Mouse (Mus musculus) layer of hippocampus, adult 9-10 months (tissue): ENCODE data around the gene Prtg.

ENCODE experiments used
- DNase-seq: peaks from one replicate; pipeline ENCODE4 v3.0.0; 2022; ENCODE audit warnings: low spot score

Gene Prtg

DNA sequence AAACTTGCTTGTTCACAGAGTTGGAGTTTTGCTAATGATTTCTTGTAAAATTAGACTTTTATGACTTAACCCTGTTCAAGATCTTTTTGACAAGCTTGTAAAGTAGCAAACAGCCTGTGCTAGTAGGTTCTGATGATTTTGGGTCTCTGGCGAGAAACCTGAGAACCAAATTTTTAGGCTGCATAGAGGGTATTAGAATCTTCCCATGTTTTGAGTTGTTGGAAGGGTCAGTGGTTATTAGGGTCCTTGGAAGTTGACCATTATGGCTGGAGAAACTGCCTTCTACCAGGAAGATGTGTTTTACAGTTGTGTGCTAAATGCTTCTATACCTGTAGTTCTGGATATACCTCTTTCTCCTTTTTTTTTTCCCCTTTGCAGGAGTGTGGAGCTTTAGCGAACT lies 2.4 kb downstream of the Prtg start:
- DNase-seq = no peak

DNA sequence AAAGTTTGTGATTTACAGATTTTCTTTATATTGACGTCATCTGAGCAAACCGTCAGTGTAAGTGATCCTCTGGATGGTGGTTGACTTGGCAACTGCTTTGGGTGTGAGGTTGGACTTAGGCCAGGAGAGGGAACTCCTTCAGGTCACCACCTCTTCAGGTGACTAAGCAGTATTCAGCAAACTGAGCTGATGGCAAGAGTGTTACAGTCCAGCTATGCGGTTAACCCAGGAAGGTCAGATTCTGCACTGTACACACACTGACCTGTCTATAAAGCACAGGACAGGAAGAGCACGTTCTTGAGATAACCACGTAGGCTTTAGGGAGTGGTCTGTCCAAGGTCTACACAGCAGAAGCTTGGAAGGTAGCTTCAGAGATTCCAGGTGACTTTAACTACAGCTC lies 3.9 kb downstream of the Prtg start:
- DNase-seq = no peak

DNA sequence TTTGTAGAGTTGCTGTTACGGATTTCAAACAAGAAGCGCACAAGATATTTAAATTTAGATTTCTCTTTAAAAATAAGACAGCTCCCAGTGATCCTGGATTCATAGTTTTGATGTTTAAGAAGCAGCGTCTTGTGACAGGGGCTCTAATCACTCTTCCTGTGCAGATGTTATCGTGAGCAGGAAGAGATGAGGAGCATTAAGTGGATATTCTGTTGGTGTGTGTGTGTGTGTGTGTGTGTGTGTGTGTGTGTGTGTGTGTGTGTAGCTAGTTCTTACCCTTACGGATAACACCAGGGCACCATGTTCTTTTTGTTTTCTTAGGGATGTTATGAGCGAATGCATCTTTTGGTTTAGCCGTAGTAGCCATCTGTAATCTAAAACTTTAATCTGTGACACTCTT lies 5.4 kb downstream of the Prtg start:
- DNase-seq = no peak

DNA sequence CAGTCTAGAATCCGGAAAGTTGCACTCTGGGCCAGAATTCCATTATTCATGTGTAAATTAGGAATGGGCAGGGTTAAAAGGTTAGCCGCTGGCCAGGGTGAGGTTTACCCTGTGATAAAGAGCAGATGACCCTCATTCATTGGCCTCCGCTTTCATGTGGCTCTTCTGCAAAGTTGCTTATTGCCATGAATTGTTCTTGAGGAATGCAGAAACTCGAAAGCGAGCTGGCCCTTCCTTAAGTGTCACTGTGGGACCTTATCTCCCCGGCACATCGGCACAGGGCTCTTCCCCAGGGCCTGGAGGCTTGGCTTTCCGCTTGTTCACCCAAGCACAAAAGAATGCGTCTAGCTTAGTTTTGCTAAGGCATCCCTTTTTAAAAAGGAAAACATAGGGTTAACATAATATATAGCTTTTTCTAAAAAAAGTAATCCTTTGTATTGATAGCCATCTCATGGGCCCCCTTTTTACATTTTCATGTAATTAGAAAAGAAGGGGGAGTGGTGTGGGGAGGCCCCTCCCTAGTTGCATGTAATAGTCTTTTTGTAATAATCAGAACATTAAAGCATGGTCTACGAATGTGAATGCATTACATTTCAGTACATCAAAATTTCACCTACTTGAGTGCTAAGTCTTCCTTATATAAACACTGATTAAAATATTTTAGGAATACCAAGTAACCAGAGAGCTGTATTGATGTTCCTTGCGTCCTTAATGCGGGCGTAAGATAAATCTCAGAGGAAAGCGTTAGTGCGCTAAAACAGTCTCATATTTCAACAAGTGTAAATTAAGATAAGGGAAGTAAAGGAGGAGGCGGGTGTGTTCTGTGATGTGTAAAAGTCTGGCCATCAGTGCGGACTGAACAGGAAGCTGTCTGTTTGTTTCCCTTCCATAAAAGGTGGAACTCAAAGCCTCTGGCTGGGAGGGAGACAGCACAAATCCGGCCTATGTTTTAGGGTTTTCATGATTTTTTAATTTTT lies 6.2 kb downstream of the Prtg start:
- no peak for DNase-seq

DNA sequence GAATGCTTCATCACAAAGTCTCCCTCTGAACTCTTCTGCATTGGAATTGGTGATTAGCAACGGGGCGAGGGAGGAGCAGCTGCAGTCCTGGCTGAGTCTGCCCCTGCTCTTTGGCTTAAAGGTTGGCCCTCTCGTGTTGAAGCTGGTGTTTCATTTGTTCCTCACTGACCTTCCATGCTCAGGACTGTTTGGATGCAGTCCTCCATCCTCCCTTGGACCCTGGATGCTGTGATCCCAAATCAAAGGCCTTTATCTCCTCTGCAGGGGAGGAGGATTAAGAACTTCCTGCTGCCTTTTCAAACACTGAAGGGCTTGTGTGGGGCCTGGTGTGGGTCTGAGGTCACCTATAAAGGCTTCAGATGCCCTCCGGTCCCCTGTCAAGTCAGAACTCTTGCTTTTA lies 18.8 kb downstream of the Prtg start:
- no peak for DNase-seq

DNA sequence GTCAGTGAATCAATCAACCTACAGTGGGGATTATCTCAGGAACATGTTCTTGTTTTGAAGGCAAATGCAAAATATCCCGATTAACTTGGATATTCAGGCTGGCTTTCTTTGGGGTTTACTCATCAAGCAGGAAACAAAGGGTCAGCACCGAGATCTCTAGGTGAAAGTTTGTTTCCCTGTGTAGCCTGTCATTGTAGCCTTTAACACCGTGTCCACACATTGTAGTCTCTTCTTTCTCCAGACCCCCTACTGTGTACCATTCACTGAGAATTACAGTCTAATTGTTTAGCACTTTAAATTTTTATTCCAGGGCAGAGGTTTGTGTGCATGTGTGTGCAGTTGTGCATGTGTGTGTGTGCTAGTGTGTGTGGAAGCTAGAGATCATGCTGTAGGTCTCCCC lies 19.3 kb downstream of the Prtg start:
- DNase-seq = no peak

DNA sequence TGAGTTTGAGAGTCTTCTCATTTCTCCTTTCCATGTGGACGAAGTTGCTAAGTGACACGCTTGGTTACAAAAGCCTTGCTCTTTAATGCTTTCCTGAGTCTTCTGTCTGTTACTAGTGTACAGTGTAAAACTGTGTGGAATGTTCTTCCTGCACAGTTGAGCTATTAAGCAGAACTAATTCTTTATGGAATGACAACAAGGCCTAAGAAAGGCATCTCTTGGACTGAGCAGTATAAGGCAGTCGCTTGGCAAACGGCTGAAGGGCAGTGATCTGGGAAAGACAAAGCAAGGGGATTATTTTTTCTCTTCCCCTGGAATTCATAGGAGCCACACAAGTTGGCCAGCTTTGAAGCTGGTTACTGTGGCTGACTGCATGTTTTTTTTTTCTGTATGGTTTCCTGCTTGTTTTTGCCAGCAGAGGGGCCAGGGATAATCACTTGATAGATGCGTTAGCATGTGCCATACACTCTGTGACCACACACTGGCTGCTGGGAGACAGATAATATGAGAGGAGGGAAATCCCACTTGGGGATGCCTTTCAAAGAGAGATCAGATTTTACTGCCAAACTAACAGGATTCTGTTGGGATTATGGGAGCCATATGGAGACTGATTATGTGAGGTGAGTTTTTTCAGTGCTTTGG lies 22.1 kb downstream of the Prtg start:
- DNase-seq = no peak

DNA sequence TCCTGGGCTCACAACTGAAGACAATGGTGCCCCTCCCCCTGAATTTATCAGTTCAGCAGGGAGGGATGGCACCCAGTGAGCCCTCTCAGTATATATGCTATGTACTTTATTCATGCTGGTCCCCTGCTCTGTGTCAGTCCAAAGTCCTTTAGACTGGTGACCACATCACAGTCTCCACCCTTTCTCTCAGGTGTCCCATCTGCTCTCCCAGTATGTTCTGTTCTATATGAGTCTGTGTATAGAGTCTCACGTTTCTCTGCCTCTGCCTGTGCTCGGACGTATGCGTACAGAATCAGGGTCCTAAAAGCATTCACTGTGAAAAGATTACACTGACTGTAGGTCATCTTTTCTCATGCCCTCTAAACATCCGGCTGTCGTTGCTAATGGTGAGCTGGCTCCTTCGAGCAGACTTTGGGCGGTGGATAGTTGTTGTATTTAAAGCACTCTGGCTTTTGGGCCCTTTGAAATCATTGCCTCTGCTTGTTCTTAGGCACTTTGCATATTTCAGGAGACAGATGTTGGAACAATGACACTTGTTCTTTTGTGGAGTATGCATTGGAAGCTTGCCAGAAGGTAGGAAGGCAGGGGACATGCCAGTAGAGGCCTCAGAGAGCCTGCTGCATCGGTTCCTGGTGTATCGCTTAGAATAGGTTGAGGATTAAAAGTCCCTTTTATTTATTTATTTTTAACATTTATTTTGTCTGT lies 27.5 kb downstream of the Prtg start:
- DNase-seq = no peak

DNA sequence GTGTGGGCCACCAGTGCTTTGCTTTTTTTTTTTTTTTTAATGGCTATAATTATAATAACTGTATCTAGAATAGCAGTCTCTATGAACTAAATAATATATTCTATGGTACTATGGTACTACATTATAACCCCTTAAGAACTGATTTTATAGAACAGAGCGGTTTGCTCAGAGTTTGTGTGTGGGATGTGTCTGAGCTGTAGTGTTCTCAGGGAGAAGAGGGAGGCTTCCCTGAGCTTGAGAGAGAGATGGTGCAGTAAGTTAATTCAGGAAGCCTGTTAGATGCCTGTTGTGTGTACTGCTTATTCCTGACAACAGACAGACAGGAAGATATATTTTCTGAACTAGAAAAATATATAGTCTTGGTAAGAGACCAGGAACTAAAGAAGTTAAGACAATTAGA lies 28.3 kb downstream of the Prtg start:
- no peak for DNase-seq

DNA sequence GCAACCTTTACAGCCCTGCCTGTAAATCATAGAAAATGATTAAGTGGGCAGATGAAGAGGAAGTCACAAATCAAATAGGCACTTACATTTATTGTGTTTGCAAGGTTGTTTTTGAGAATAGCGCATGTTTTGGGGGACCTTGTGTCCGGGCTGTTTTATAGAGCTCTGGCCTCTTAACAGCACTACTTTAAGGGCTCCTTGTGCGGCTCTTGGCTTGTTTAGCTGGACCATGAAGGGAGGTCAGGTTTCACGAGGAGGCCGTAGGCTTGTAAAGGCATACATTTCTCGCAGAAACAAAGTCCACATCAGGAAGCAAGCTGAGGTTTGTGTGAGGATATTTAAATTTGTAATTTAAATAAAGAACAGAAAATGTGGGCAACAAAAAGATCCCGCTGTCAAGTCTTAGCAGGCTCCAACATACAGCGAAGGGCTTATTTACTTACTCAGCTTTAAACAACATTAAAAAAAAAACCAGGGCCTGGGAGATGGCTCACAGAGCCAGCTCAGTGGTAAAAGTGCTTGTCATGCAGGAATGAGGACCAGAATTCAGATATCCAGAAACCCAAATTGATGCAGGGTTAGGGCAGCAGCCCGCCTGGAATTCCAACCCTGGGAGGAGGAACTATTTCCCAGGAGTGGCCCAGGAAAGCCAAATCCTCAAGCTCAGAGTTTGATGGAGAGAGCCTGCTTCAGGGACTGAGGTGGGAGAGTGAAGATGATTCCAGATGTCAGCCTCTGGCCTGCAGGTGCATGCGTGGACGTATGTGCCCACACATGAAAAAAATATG lies 30.2 kb downstream of the Prtg start:
- DNase-seq = no peak

DNA sequence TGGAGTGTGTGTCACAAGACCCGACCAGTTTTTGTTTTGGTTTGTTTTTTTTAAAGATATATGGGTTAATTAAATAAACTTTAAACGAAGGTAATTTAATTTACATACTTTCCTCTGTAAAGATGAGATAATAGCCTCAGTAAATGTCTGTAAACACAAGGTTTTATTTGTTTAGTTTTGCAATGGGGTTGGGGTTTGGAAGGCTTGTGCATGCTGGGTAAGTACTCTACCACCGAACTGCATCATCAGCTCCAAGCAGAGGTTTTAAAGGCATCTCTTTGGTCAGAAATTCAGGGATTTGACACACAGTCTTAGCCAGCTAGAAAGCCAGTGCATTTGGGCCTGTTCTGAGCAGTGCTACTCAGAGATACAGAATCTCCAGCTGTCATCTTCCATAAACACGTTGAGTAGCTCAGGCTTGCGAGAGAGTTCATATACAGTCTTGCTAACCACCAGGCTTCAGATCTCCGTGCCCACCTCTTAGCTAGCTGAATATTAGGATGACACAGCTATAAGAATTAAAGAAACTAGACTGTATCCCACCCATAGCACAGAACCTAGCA lies 31.0 kb downstream of the Prtg start:
- no peak for DNase-seq

DNA sequence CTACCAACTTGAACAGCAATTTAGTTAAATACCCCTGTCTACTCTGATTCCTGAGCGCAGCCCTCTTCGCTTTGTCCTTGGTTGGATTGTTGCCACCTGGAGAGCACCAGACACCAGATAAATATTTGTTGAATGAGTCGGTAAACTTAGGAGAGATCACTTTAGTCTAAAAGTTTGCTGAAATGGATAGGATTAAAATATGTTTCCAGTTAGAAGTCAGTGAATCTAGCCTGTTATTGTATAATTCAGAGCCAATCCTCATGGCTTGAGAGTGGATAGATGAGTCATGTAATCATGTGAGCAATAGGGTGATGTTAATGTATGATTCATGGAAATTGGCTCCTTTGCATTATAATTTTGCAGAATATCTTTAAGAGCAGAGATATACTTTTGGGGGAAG lies 31.6 kb downstream of the Prtg start:
- DNase-seq = no peak

DNA sequence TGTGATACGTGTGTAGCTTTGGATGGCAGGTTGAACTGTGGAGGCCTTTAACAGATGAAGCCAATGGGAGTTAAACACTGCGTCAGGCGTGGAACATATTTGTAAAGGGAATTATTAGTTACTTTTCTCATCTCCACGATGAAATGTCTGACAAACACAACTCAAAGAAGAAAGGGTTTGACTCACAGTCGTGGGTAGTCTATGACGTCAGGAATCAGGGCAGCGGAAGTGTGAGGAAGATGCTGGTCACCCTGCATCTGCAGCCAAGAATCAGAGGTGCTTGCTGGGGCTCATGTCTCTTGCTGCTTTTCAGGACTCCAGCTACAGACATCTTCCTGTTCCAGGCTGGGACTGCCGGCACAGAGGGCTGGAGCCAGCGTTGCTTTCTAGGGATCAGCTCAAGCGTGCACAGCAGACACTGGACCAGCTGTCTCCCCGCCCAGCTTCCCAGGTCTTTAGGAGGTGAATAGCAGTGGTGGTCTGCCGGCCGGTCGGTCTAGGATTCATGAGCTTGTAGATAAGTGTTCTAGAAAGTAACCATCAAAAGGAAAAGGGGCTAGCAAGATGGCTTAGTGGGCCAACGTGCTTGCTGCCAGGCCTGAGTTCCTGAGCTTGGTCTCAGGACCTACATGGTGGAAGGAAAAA lies 32.8 kb downstream of the Prtg start:
- no peak for DNase-seq

DNA sequence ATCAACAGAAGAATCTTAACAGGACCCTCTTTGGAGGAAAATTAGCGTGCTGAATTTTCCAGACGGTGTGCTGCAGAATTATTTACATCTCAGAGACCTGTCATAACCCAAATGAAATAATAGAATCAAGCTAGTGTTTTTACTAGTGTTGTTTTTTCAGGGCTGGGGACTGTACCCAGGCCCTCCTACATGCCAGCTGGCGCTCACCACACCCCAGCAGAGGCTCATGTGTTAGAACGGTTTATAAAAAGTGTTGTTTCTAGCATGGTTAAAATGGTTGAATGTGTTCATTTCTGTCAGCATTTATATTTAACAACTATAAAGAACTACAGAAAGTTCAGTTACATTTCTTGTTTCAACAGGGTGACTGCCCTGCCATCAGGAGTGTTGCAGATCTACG lies 37.8 kb downstream of the Prtg start:
- DNase-seq = peak; percentile 36

DNA sequence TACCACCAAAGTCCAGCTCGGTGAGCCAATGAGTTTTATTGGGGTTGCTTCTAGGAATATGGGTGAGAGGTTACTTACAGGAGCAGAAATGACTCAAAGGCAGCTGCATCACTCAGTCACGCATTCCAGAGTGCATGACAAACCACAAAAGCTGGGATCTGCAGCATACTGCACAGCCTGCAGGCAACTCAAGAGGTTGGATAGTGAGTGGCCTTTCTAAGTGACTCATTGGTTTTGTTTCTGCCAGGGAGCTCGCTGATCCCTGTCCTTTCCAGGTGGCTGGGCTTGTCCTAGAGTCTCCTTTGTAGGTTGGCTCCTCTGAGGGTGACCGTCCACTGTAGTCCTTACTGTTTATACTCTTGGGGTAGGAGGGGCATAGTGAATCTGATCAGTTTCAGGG lies 39.5 kb downstream of the Prtg start:
- no peak for DNase-seq

DNA sequence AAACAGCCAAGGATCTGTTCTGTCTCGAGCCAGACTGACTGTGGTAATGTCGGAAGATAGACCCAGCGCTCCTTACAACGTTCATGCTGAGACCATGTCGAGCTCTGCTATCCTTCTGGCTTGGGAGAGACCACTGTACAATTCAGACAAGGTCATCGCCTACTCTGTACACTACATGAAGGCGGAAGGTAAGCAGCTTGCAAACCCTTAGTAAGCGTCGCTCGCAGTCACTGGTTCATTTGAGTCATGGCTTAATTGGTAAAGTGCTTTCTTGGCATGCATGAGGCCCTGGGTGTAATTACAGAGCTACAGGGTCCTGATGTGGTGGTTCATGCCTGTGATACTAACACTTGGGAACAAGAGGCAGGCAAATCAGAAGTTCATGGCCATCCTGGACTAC lies 44.9 kb downstream of the Prtg start:
- no peak for DNase-seq

DNA sequence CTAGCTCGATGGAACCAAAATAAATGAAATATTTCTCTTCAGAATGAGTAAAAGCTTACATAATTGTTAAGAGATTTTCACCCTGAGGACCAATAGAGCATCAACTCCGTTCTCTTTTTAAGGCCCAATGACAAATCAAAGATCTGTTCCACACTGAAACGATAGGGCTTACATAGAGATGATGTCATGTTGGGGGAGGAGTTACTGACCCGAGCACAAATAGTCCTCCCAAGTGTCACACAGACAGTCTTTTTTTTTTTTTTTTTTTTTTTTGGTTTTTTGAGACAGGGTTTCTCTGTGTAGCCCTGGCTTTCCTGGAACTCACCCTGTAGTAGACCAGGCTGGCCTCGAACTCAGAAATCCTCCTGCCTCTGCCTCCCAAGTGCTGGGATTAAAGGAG lies 45.3 kb downstream of the Prtg start:
- no peak for DNase-seq

DNA sequence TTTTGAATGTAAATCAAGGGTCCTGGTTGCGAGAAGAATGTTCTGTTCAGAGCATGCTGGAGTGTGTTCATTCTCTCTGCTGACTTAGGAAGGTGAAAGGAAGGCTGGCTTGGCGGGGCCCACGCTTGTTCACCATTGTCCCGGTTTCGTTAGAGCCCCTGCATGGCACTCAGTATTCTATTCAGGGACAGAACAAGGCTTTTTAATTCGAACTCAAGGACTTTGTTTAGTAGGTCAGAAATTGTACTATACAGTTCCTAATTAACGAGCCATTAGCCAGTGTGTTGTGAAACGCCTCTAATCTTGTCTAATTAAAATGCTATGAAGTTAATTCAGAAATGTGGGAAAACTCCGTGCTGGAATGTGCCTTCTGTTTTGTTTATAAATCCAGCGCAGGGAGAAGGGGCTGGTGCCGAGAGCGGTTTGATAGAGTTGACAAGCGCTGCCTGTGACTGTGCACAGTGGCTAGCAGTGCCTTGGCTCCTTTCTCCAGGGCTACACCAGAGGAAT lies 47.1 kb downstream of the Prtg start:
- no peak for DNase-seq

DNA sequence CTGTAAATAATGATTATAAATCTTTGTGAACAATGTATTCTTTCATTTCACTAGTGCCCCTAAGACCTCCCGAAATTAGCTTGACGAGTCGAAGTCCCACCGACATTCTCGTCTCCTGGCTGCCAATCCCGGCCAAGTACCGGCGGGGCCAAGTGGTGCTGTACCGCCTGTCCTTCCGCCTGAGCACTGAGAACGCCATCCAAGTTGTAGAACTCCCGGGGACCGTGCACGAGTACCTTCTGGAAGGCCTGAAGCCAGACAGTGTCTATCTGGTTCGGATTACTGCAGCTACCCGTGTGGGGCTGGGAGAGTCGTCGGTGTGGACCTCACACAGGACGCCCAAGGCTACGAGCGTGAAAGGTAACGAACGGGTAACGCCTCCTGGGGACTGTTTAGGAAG lies 50.0 kb downstream of the Prtg start:
- no peak for DNase-seq

DNA sequence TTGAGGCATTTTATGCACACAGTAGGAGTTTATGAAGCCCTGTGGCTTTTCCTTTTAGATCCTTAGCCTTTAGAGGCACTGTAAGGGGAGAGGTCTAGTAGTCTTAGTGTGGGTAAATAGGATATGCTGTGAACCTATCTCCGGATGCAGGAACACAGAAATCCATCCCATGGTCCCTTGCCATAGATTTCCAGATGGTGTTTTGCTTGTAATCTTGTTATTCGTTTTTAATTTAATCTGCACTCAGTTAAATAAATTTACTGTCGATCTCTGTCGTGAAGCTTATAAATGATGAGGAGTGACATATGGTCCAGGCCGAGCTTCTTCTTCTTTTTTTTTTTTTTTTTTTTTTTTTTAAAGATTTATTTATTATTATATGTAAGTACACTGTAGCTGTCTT lies 54.1 kb downstream of the Prtg start:
- DNase-seq = no peak

DNA sequence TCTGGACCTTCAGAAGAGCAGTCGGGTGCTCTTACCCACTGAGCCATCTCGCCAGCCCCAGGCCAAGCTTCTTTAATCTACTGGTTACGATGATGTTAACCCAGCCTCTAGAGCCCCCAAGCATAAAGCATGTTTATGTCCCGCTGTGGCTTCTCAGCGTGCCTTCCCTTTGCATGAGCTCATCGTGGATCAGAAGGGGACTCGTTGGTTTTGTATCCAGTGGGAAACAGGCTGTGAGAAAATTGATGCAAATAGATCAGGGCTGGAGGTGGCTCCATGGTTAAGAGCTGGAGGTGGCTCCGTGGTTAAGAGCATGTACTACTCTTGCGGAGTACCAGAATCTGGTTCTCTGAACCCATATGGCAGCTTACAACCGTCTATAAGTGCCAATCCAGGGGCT lies 54.6 kb downstream of the Prtg start:
- DNase-seq = no peak
